Mouse (Mus musculus) hindbrain, embryonic 15.5 days (tissue): Measurements from ENCODE around the gene Atg7. TPM values are rescaled to one million over a fixed set of nuclear protein-coding genes. Genes with fewer than 3 reads are reported as not detected.
"Not testable (repeated sequence)": the region's sequence is repeated elsewhere in the genome, so short reads cannot be mapped to it uniquely, and the experiment has no call there.

Experiments
- ATAC-seq: fragments of 200-750 bp; cut with Nextera tagmentation; 2 replicates; pipeline ENCODE4 v1.8.0; 2017; ENCODE audit warnings: low read depth, moderate number of reproducible peaks, moderate TSS enrichment; ENCODE audit not compliant: low FRiP score
- H3K27ac ChIP-seq: fragments of 300-500 bp; sonication (generic); replicated peaks from 2 replicates; pipeline ENCODE4 v1.5.1; 2015; ENCODE audit warnings: mild to moderate bottlenecking, inconsistent platforms
- H3K27me3 ChIP-seq: fragments of 300-500 bp; sonication (generic); 2 replicates; pipeline ENCODE4 v1.6.1; 2015; ENCODE audit warnings: control low read depth, inconsistent platforms
- H3K36me3 ChIP-seq: fragments of 300-500 bp; sonication (generic); 2 replicates; pipeline ENCODE4 v1.6.1; 2015; ENCODE audit warnings: control low read depth, inconsistent platforms
- H3K4me1 ChIP-seq: fragments of 300-500 bp; sonication (generic); replicated peaks from 2 replicates; pipeline ENCODE4 v1.6.1; 2015; ENCODE audit warnings: control low read depth, inconsistent platforms
- H3K4me2 ChIP-seq: fragments of 300-500 bp; sonication (generic); 2 replicates; pipeline ENCODE4 v1.6.1; 2015; ENCODE audit warnings: moderate library complexity, mild to moderate bottlenecking, inconsistent platforms
- H3K4me3 ChIP-seq: fragments of 300-500 bp; sonication (generic); 2 replicates; pipeline ENCODE4 v1.5.1; 2015; ENCODE audit warnings: mild to moderate bottlenecking, inconsistent platforms
- H3K9ac ChIP-seq: fragments of 300-500 bp; sonication (generic); 2 replicates; pipeline ENCODE4 v1.6.1; 2015; ENCODE audit warnings: inconsistent platforms
- H3K9me3 ChIP-seq: fragments of 300-500 bp; sonication (generic); 2 replicates; pipeline ENCODE4 v1.6.1; 2016; ENCODE audit warnings: control low read depth, inconsistent platforms
- WGBS: fragments of 180-500 bp; shearing (Covaris S2); methylation state at CpG from one replicate; pipeline ENCODE4 v1.1.7; 2015; 5-methylcytosine and 5-hydroxymethylcytosine counted together
- polyA plus RNA-seq: library from polyadenylated mRNA; unstranded; fragments of >200 nt; fragmentation: Nextera tagmentation; extraction: Ambion mirVana; gene quantifications from 2 replicates; pipeline ENCODE4 v1.2.1, GENCODE M21; 2015

The Atg7 gene
- 16.7 and 19.9 TPM in 2 replicates for polyA plus RNA-seq

- H3K4me1 ChIP-seq = peaks cover 13% of the 10 kb centered on the region
- H3K27ac ChIP-seq = peak within 1 kb of the TSS; percentile 71
- H3K9ac ChIP-seq = peak within 1 kb of the TSS; percentile 57
- ATAC-seq = peak; percentile 91
- H3K36me3 ChIP-seq = no peaks in the 10 kb centered on the region
- H3K9me3 ChIP-seq = no peaks in the 10 kb centered on the region
- WGBS = under 1% methylated on average over 38 of the region's 38 CpGs
- peak within 1 kb of the TSS; percentile 87 for H3K4me3 ChIP-seq
- H3K4me2 ChIP-seq = peak within 1 kb of the TSS; percentile 96
- H3K27me3 ChIP-seq = 0 out of 2 replicates have a peak, but pooled peaks cover 2% of the 10 kb centered on the region
Observed at GRCm38 (mm10) chr6:114642601-114643528, at the start of gene Atg7. TSS of gene Atg7 (plus strand) at chr6:114643097.

- H3K36me3 ChIP-seq, H3K9ac ChIP-seq, H3K27ac ChIP-seq, H3K4me3 ChIP-seq, H3K27me3 ChIP-seq, H3K9me3 ChIP-seq, H3K4me1 ChIP-seq, H3K4me2 ChIP-seq, ATAC-seq: not testable (repeated sequence)
- 2% methylated on average over 9 of the region's 17 CpGs for WGBS
Observed at GRCm38 (mm10) chr6:114614076-114614475, 28.8 kb upstream of the Atg7 start.

- not testable (repeated sequence) for H3K4me3 ChIP-seq, H3K4me1 ChIP-seq, H3K36me3 ChIP-seq, H3K27ac ChIP-seq, H3K27me3 ChIP-seq, H3K9me3 ChIP-seq, ATAC-seq, H3K9ac ChIP-seq, H3K4me2 ChIP-seq
- WGBS = no CpG with 5 or more reads among the region's 14 CpGs
Observed at GRCm38 (mm10) chr6:114633886-114634285, 9.0 kb upstream of the Atg7 start.

- no peaks in the 10 kb centered on the region for H3K9me3 ChIP-seq
- H3K27ac ChIP-seq = no peak overlapping the region
- 0 out of 2 replicates have a peak, but pooled peaks cover 2% of the 10 kb centered on the region for H3K27me3 ChIP-seq
- WGBS = 49% methylated on average over 8 of the region's 8 CpGs
- H3K4me1 ChIP-seq = peaks cover 13% of the 10 kb centered on the region
- H3K36me3 ChIP-seq = no peaks in the 10 kb centered on the region
- H3K4me2 ChIP-seq = peak overlapping the region; percentile 96
- H3K9ac ChIP-seq = peak overlapping the region; percentile 57
- H3K4me3 ChIP-seq = peak overlapping the region; percentile 87
- ATAC-seq = no peak
Observed at GRCm38 (mm10) chr6:114643716-114644115, 819 bp downstream of the Atg7 start.

- ATAC-seq = no peak
- 0 out of 2 replicates have a peak, but pooled peaks cover 2% of the 10 kb centered on the region for H3K27me3 ChIP-seq
- H3K9me3 ChIP-seq = no peaks in the 10 kb centered on the region
- no peaks in the 10 kb centered on the region for H3K36me3 ChIP-seq
- H3K4me2 ChIP-seq = no peak overlapping the region
- no peak overlapping the region for H3K9ac ChIP-seq
- H3K27ac ChIP-seq = no peak overlapping the region
- H3K4me3 ChIP-seq = no peak overlapping the region
- peaks cover 13% of the 10 kb centered on the region for H3K4me1 ChIP-seq
- WGBS = 94% methylated on average over 1 of the region's 1 CpGs
Observed at GRCm38 (mm10) chr6:114644531-114644930, 1.6 kb downstream of the Atg7 start.

- Histone ChIP-seq H3K9me3 (no peaks in the 10 kb centered on the region), H3K27me3 (no peaks in the 10 kb centered on the region), H3K36me3 (no peaks in the 10 kb centered on the region), H3K27ac (no peak overlapping the region), H3K4me3 (no peak overlapping the region), H3K4me1 (peaks cover 13% of the 10 kb centered on the region), H3K4me2 (no peak overlapping the region), H3K9ac (no peak overlapping the region)
- no peak for ATAC-seq
- WGBS = 70% methylated on average over 1 of the region's 1 CpGs
Observed at GRCm38 (mm10) chr6:114646201-114646600, 3.3 kb downstream of the Atg7 start.

- no peak for ATAC-seq
- H3K9ac ChIP-seq = no peak overlapping the region
- H3K27ac ChIP-seq = no peak overlapping the region
- H3K36me3 ChIP-seq = no peaks in the 10 kb centered on the region
- no peak overlapping the region for H3K4me3 ChIP-seq
- no peaks in the 10 kb centered on the region for H3K9me3 ChIP-seq
- H3K4me2 ChIP-seq = no peak overlapping the region
- no peaks in the 10 kb centered on the region for H3K27me3 ChIP-seq
- peaks cover 13% of the 10 kb centered on the region for H3K4me1 ChIP-seq
- 87% methylated on average over 6 of the region's 6 CpGs for WGBS
Observed at GRCm38 (mm10) chr6:114647011-114647410, 4.1 kb downstream of the Atg7 start.

- Histone ChIP-seq H3K9me3 (no peaks in the 10 kb centered on the region), H3K27me3 (no peaks in the 10 kb centered on the region), H3K36me3 (no peaks in the 10 kb centered on the region), H3K9ac (no peak overlapping the region), H3K27ac (no peak overlapping the region), H3K4me1 (peaks cover 14% of the 10 kb centered on the region), H3K4me3 (no peak overlapping the region), H3K4me2 (no peak overlapping the region)
- no peak for ATAC-seq
- WGBS = 86% methylated on average over 4 of the region's 4 CpGs
Observed at GRCm38 (mm10) chr6:114648352-114649030, 5.6 kb downstream of the Atg7 start.

GRCm38 (mm10) chr6:114652209-114652608, 9.3 kb downstream of the Atg7 start:
- H3K4me3 ChIP-seq = no peak overlapping the region
- H3K27me3 ChIP-seq = no peaks in the 10 kb centered on the region
- peaks cover 3% of the 10 kb centered on the region; the same call in 1 of the 2 replicates for H3K4me1 ChIP-seq
- no peak overlapping the region for H3K4me2 ChIP-seq
- H3K9ac ChIP-seq = no peak overlapping the region
- no peaks in the 10 kb centered on the region for H3K9me3 ChIP-seq
- WGBS = 40% methylated on average over 3 of the region's 3 CpGs
- no peak overlapping the region for H3K27ac ChIP-seq
- no peaks in the 10 kb centered on the region for H3K36me3 ChIP-seq
- no peak for ATAC-seq

GRCm38 (mm10) chr6:114656826-114657600, 14.1 kb downstream of the Atg7 start:
- no peak for ATAC-seq
- H3K36me3 ChIP-seq = no peaks in the 10 kb centered on the region
- no peak overlapping the region for H3K9ac ChIP-seq
- H3K27ac ChIP-seq = no peak overlapping the region
- no peaks in the 10 kb centered on the region for H3K27me3 ChIP-seq
- H3K4me3 ChIP-seq = no peak overlapping the region
- 93% methylated on average over 7 of the region's 7 CpGs for WGBS
- H3K4me2 ChIP-seq = no peak overlapping the region
- H3K9me3 ChIP-seq = no peaks in the 10 kb centered on the region
- H3K4me1 ChIP-seq = peaks cover 3% of the 10 kb centered on the region; the same call in 1 of the 2 replicates

- no peak for ATAC-seq
Observed at GRCm38 (mm10) chr6:114657807-114658206, 14.9 kb downstream of the Atg7 start.

More at GRCm38 (mm10) chr6:114657807-114658206, 14.9 kb downstream of the Atg7 start:
- Histone ChIP-seq H3K9ac (no peak overlapping the region), H3K9me3 (no peaks in the 10 kb centered on the region), H3K4me1 (no peaks in the 10 kb centered on the region), H3K27me3 (no peaks in the 10 kb centered on the region), H3K36me3 (no peaks in the 10 kb centered on the region), H3K27ac (no peak overlapping the region), H3K4me3 (no peak overlapping the region), H3K4me2 (no peak overlapping the region)
- 88% methylated on average over 4 of the region's 4 CpGs for WGBS
